Mouse (Mus musculus): ENCODE results near the gene Eif3k. TPM values are rescaled to one million over a fixed set of nuclear protein-coding genes. Genes with fewer than 3 reads are reported as not detected.

Gene Eif3k
- polyA plus RNA-seq, 1 experiment from 2014 or later, result 458 TPM

GRCm38 (mm10) chr7:29019447-29020220 is 38.0 kb upstream of the Eif3k start:
- no peaks in the 10 kb centered on the region for H3K36me3 ChIP-seq (ENCODE audit: control insufficient read depth, insufficient read depth, low read length)
- H3K4me2 ChIP-seq (replicated peaks; ENCODE audit: low read depth, low read length), result peak overlapping the region; percentile 74
- no peak; the same call in 1 of the 2 replicates for ATAC-seq (ENCODE audit: low FRiP score, low TSS enrichment)
- H3K27ac ChIP-seq (ENCODE audit: low read depth, low read length), result no peak overlapping the region
- H3K4me3 ChIP-seq (ENCODE audit: low read length), result peak overlapping the region; percentile 38
- peaks cover 5% of the 10 kb centered on the region; the same call in 1 of the 2 replicates for H3K4me1 ChIP-seq (ENCODE audit: control insufficient read depth, insufficient read depth, low read length)
- 0 out of 2 replicates have a peak, but pooled peaks cover 3% of the 10 kb centered on the region for H3K9me3 ChIP-seq (ENCODE audit: control insufficient read depth, low read length)
- H3K27me3 ChIP-seq (ENCODE audit: control insufficient read depth, insufficient read depth, low read length), result peaks cover 27% of the 10 kb centered on the region
- 3% methylated on average over 84 of the region's 88 CpGs for WGBS
- H3K9ac ChIP-seq (ENCODE audit: low read depth, low read length), result peak overlapping the region; percentile 40; the same call in 1 of the 2 replicates

- 81% methylated on average over 7 of the region's 7 CpGs for WGBS
- Histone ChIP-seq H3K9me3 (ENCODE audit: control insufficient read depth, low read length) (0 out of 2 replicates have a peak, but pooled peaks cover 3% of the 10 kb centered on the region), H3K36me3 (ENCODE audit: control insufficient read depth, insufficient read depth, low read length) (no peaks in the 10 kb centered on the region), H3K4me1 (ENCODE audit: control insufficient read depth, insufficient read depth, low read length) (peaks cover 5% of the 10 kb centered on the region; the same call in 1 of the 2 replicates), H3K4me2 (replicated peaks; ENCODE audit: low read depth, low read length) (no peak overlapping the region), H3K9ac (ENCODE audit: low read depth, low read length) (no peak overlapping the region), H3K4me3 (ENCODE audit: low read length) (no peak overlapping the region), H3K27ac (ENCODE audit: low read depth, low read length) (no peak overlapping the region), H3K27me3 (ENCODE audit: control insufficient read depth, insufficient read depth, low read length) (peaks cover 27% of the 10 kb centered on the region)
- no peak for ATAC-seq (ENCODE audit: low FRiP score, low TSS enrichment)
Observed at GRCm38 (mm10) chr7:29017222-29017621, 35.6 kb upstream of the Eif3k start.

DNA sequence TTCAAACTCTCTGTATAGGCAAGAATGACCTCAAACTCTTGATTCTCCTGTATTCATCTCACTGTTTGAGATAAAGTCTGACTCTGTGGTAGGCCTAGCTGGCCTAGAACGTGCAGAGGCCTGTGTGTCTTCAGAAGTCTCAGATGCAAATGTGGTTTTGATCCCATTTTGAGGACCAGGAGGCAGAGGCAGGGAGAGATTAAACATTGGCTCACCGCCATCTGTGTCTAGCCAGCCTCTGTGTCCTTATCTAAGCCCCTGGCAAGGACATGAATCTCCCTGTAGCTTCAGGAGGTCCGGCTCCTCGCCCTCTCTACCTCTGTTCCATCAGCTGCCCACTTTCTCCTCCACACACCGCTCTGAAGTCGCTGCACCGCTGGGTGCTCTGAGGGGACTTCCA is 34.8 kb upstream of the Eif3k start:
- H3K9me3 ChIP-seq (ENCODE audit: control insufficient read depth, low read length), result 0 out of 2 replicates have a peak, but pooled peaks cover 3% of the 10 kb centered on the region
- no peak overlapping the region for H3K4me2 ChIP-seq (replicated peaks; ENCODE audit: low read depth, low read length)
- 89% methylated on average over 7 of the region's 7 CpGs for WGBS
- no peak for ATAC-seq (ENCODE audit: low FRiP score, low TSS enrichment)
- no peaks in the 10 kb centered on the region for H3K36me3 ChIP-seq (ENCODE audit: control insufficient read depth, insufficient read depth, low read length)
- H3K9ac ChIP-seq (ENCODE audit: low read depth, low read length), result no peak overlapping the region
- peaks cover 5% of the 10 kb centered on the region; the same call in 1 of the 2 replicates for H3K4me1 ChIP-seq (ENCODE audit: control insufficient read depth, insufficient read depth, low read length)
- H3K27ac ChIP-seq (ENCODE audit: low read depth, low read length), result no peak overlapping the region
- no peak overlapping the region for H3K4me3 ChIP-seq (ENCODE audit: low read length)
- H3K27me3 ChIP-seq (ENCODE audit: control insufficient read depth, insufficient read depth, low read length), result peaks cover 27% of the 10 kb centered on the region

- Histone ChIP-seq H3K9ac (ENCODE audit: low read depth, low read length) (no peak overlapping the region), H3K36me3 (ENCODE audit: control insufficient read depth, insufficient read depth, low read length) (no peaks in the 10 kb centered on the region), H3K4me1 (ENCODE audit: control insufficient read depth, insufficient read depth, low read length) (peaks cover 5% of the 10 kb centered on the region; the same call in 1 of the 2 replicates), H3K4me2 (replicated peaks; ENCODE audit: low read depth, low read length) (no peak overlapping the region), H3K4me3 (ENCODE audit: low read length) (no peak overlapping the region), H3K27me3 (ENCODE audit: control insufficient read depth, insufficient read depth, low read length) (peaks cover 24% of the 10 kb centered on the region), H3K9me3 (ENCODE audit: control insufficient read depth, low read length) (0 out of 2 replicates have a peak, but pooled peaks cover 3% of the 10 kb centered on the region), H3K27ac (ENCODE audit: low read depth, low read length) (no peak overlapping the region)
- WGBS, result 86% methylated on average over 1 of the region's 1 CpGs
- ATAC-seq (ENCODE audit: low FRiP score, low TSS enrichment), result no peak
Observed at GRCm38 (mm10) chr7:29014984-29015383, 33.3 kb upstream of the Eif3k start.

DNA sequence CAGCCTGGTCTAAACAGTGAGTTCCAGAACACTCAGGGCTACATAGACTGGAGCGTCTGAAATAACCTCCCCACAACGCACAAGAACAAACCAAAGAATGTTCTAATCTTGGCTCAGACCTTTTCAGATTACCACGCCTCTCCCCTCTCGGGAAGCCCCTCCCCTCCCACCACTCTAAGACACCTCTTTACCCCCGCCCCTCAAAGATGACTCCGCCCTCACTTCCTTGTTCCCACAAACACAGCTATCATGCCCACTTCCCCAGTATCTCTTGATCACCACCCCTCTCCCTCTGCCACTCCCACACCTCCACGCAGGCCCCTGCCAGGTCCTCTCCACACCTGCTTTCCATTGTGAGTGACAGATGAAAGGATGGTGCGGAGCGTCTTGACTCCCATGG is 27.1 kb upstream of the Eif3k start:
- no peak overlapping the region for H3K9ac ChIP-seq (ENCODE audit: low read depth, low read length)
- no peak overlapping the region for H3K27ac ChIP-seq (ENCODE audit: low read depth, low read length)
- H3K36me3 ChIP-seq (ENCODE audit: control insufficient read depth, insufficient read depth, low read length), result no peaks in the 10 kb centered on the region
- H3K4me2 ChIP-seq (replicated peaks; ENCODE audit: low read depth, low read length), result no peak overlapping the region
- ATAC-seq (ENCODE audit: low FRiP score, low TSS enrichment), result no peak
- H3K27me3 ChIP-seq (ENCODE audit: control insufficient read depth, insufficient read depth, low read length), result no peaks in the 10 kb centered on the region
- no peaks in the 10 kb centered on the region for H3K9me3 ChIP-seq (ENCODE audit: control insufficient read depth, low read length)
- no peaks in the 10 kb centered on the region for H3K4me1 ChIP-seq (ENCODE audit: control insufficient read depth, insufficient read depth, low read length)
- H3K4me3 ChIP-seq (ENCODE audit: low read length), result no peak overlapping the region
- 76% methylated on average over 9 of the region's 9 CpGs for WGBS

- Histone ChIP-seq H3K9me3 (ENCODE audit: control insufficient read depth, low read length) (no peaks in the 10 kb centered on the region), H3K9ac (ENCODE audit: low read depth, low read length) (no peak overlapping the region), H3K4me3 (ENCODE audit: low read length) (no peak overlapping the region), H3K27me3 (ENCODE audit: control insufficient read depth, insufficient read depth, low read length) (no peaks in the 10 kb centered on the region), H3K4me2 (replicated peaks; ENCODE audit: low read depth, low read length) (no peak overlapping the region), H3K4me1 (ENCODE audit: control insufficient read depth, insufficient read depth, low read length) (no peaks in the 10 kb centered on the region), H3K27ac (ENCODE audit: low read depth, low read length) (no peak overlapping the region), H3K36me3 (ENCODE audit: control insufficient read depth, insufficient read depth, low read length) (no peaks in the 10 kb centered on the region)
- no peak for ATAC-seq (ENCODE audit: low FRiP score, low TSS enrichment)
- 94% methylated on average over 10 of the region's 10 CpGs for WGBS
Observed at GRCm38 (mm10) chr7:29008171-29008570, 26.5 kb upstream of the Eif3k start.

DNA sequence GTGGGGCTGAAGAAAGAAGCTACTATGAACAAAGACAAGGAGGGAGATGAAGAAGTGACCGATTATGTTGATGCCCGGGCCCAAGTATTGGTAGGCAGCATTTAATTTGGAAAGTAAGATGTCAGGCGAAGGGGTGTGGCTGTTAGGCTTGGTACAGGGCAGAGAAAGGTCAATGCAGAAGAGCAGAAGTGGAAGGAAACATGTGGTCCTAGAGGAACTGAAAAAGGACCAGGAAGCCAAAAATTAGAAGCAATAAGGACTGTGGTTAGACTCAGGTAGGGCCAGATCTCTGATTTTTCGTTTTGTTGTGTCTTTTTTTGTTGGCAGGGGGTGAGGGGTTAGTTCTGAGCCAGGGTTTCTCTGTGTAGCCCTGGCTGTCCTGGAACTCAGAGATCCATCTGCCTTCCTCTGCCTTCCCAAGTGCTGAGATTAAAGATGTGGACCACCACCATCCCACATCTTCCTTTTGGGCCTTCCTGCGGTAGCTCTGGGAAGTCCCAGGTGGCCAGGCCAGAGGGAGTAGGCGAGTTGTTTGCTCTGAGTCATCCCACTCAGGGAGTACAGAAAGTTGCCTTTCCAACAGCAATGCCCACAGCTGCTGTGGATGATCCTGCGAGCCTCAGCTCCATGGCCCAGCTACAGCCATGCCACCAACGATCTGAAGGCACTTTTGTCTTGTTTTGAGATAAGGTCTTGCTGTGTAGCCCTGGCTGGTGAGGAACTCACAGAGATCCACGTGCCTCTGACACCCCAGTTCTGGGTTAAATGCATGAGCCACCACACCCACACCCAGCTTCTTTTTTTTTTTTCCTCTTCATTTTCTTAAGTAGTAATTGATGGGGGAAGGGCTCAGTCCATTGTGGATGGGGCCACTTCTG is 25.8 kb upstream of the Eif3k start:
- ATAC-seq (ENCODE audit: low FRiP score, low TSS enrichment), result no peak
- no peaks in the 10 kb centered on the region for H3K27me3 ChIP-seq (ENCODE audit: control insufficient read depth, insufficient read depth, low read length)
- no peak overlapping the region for H3K27ac ChIP-seq (ENCODE audit: low read depth, low read length)
- H3K4me3 ChIP-seq (ENCODE audit: low read length), result no peak overlapping the region
- no peaks in the 10 kb centered on the region for H3K4me1 ChIP-seq (ENCODE audit: control insufficient read depth, insufficient read depth, low read length)
- H3K9ac ChIP-seq (ENCODE audit: low read depth, low read length), result no peak overlapping the region
- no peaks in the 10 kb centered on the region for H3K36me3 ChIP-seq (ENCODE audit: control insufficient read depth, insufficient read depth, low read length)
- no peaks in the 10 kb centered on the region for H3K9me3 ChIP-seq (ENCODE audit: control insufficient read depth, low read length)
- H3K4me2 ChIP-seq (replicated peaks; ENCODE audit: low read depth, low read length), result no peak overlapping the region
- WGBS, result 82% methylated on average over 9 of the region's 9 CpGs

DNA sequence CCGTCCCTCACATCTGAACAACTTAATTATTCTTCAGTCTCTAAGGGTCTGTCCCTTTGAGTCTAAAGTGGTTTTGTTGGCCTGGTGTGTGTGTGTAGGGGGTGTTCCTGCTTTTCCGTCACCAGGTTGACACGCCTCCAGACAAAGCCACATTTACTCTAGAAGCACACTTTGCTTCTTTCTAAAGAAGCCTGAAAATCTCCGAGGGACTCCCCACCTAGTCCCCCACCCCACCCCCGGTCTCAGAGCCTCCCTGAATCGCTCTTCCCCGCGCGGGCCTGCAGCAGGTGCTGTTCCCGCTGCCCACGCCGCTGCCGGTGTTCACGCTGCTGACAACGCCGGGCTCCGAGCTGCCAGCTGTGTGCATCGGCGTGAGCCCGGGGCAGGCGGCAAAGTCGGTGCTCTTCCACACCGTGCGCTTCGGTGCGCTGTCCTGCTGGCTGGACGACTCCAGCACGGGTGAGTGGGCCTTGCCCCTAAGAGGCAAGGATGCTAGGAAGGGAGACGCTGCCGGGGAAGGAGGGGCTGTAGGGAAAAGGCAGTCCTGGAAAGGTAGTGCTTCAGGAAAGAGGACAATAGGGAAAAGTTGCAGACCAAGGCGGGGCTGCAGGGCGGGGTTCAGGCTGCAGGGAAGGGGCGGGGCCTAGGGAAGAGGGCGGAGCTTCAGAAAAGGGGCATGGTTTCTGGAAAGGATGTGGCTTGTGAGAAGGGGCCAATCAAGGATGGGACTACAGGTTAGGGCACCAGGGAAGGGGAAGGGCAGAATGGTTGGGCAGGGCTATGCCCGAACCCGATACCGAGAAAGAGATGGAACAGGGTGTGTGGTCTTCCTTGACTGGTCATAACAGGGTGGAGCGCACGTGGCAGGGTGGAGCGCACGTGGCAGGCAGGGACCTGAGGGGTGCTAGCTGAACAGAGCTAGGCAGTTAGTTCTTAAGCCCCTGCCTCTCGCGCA is 19.3 kb upstream of the Eif3k start:
- Histone ChIP-seq H3K9me3 (ENCODE audit: control insufficient read depth, low read length) (no peaks in the 10 kb centered on the region), H3K4me3 (ENCODE audit: low read length) (peak overlapping the region; percentile 53), H3K4me1 (ENCODE audit: control insufficient read depth, insufficient read depth, low read length) (peaks cover 9% of the 10 kb centered on the region; the same call in 1 of the 2 replicates), H3K36me3 (ENCODE audit: control insufficient read depth, insufficient read depth, low read length) (no peaks in the 10 kb centered on the region), H3K27ac (ENCODE audit: low read depth, low read length) (peak overlapping the region; percentile 69; the same call in 1 of the 2 replicates), H3K4me2 (replicated peaks; ENCODE audit: low read depth, low read length) (peak overlapping the region; percentile 92), H3K9ac (ENCODE audit: low read depth, low read length) (peak overlapping the region; percentile 70), H3K27me3 (ENCODE audit: control insufficient read depth, insufficient read depth, low read length) (no peaks in the 10 kb centered on the region)
- peak; percentile 90 for ATAC-seq (ENCODE audit: low FRiP score, low TSS enrichment)
- WGBS, result 6% methylated on average over 43 of the region's 43 CpGs

Data from kidney, embryonic 14.5 days (tissue).